Mouse (Mus musculus): Measurements from ENCODE around the gene Zdhhc3. TPM values are rescaled to one million over a fixed set of nuclear protein-coding genes. Genes with fewer than 3 reads are reported as not detected.

The Zdhhc3 gene
- 97.4 and 141 TPM in 2 replicates for polyA plus RNA-seq (2012; rRNA removed)

- Histone ChIP-seq H3K4me3 (ENCODE audit: insufficient read depth, low read depth, low read length) (peak within 1 kb of the TSS; percentile 90), H3K4me1 (ENCODE audit: control insufficient read depth, insufficient read depth, low read length) (peaks cover 9% of the 10 kb centered on the region; the same call in 1 of the 2 replicates), H3K36me3 (ENCODE audit: control insufficient read depth, insufficient read depth, low read length) (no peaks in the 10 kb centered on the region), H3K27me3 (replicated peaks; ENCODE audit: control insufficient read depth, insufficient read depth, low read length) (no peaks in the 10 kb centered on the region), H3K27ac (ENCODE audit: insufficient read depth, low read depth, low read length) (peak within 1 kb of the TSS; percentile 63)
- DNase-seq: peak; percentile 91
- under 1% methylated on average over 79 of the region's 79 CpGs for WGBS
- peak; percentile 55 for TF ChIP-seq POLR2A (IDR thresholded peaks at IDR 0.05; ENCODE audit: low read depth, low read length)
- no peak for TF ChIP-seq CTCF (conservative IDR thresholded peaks at IDR 0.05; ENCODE audit: insufficient read depth, insufficient read length, low read depth, low read length)
These were observed at the start of gene Zdhhc3, which contains the start of gene Exosc7 for GRCm38 (mm10) chr9:123112805-123113521. TSS of gene Zdhhc3 (minus strand) at chr9:123113205. TSS of gene Exosc7 (plus strand) at chr9:123113215.

- 46% methylated on average over 2 of the region's 2 CpGs for WGBS
These were observed 48.8 kb upstream of the Zdhhc3 start for GRCm38 (mm10) chr9:123161792-123162191.

GRCm38 (mm10) chr9:123159330-123159729 lies 46.3 kb upstream of the Zdhhc3 start:
- no peak for TF ChIP-seq POLR2A (IDR thresholded peaks at IDR 0.05; ENCODE audit: low read depth, low read length)
- TF ChIP-seq CTCF (conservative IDR thresholded peaks at IDR 0.05; ENCODE audit: insufficient read depth, insufficient read length, low read depth, low read length): peak; percentile 56

More at GRCm38 (mm10) chr9:123161792-123162191, 48.8 kb upstream of the Zdhhc3 start:
- peaks cover 13% of the 10 kb centered on the region; the same call in 1 of the 2 replicates for H3K4me1 ChIP-seq (ENCODE audit: control insufficient read depth, insufficient read depth, low read length)
- TF ChIP-seq POLR2A (IDR thresholded peaks at IDR 0.05; ENCODE audit: low read depth, low read length) (no peak), CTCF (conservative IDR thresholded peaks at IDR 0.05; ENCODE audit: insufficient read depth, insufficient read length, low read depth, low read length) (no peak)
- no peaks in the 10 kb centered on the region for H3K27me3 ChIP-seq (replicated peaks; ENCODE audit: control insufficient read depth, insufficient read depth, low read length)
- H3K4me3 ChIP-seq (ENCODE audit: insufficient read depth, low read depth, low read length): no peak overlapping the region
- DNase-seq: no peak
- H3K36me3 ChIP-seq (ENCODE audit: control insufficient read depth, insufficient read depth, low read length): no peaks in the 10 kb centered on the region
- no peak overlapping the region for H3K27ac ChIP-seq (ENCODE audit: insufficient read depth, low read depth, low read length)

GRCm38 (mm10) chr9:123158125-123158836 lies 45.3 kb upstream of the Zdhhc3 start:
- Histone ChIP-seq H3K27me3 (replicated peaks; ENCODE audit: control insufficient read depth, insufficient read depth, low read length) (no peaks in the 10 kb centered on the region), H3K4me3 (ENCODE audit: insufficient read depth, low read depth, low read length) (no peak overlapping the region), H3K4me1 (ENCODE audit: control insufficient read depth, insufficient read depth, low read length) (no peaks in the 10 kb centered on the region), H3K36me3 (ENCODE audit: control insufficient read depth, insufficient read depth, low read length) (no peaks in the 10 kb centered on the region), H3K27ac (ENCODE audit: insufficient read depth, low read depth, low read length) (no peak overlapping the region)
- peak; percentile 47 for DNase-seq
- WGBS: 47% methylated on average over 8 of the region's 8 CpGs
- peak; percentile 60 for TF ChIP-seq CTCF (conservative IDR thresholded peaks at IDR 0.05; ENCODE audit: insufficient read depth, insufficient read length, low read depth, low read length)
- no peak for TF ChIP-seq POLR2A (IDR thresholded peaks at IDR 0.05; ENCODE audit: low read depth, low read length)

More at GRCm38 (mm10) chr9:123159330-123159729, 46.3 kb upstream of the Zdhhc3 start:
- Histone ChIP-seq H3K4me3 (ENCODE audit: insufficient read depth, low read depth, low read length) (no peak overlapping the region), H3K36me3 (ENCODE audit: control insufficient read depth, insufficient read depth, low read length) (no peaks in the 10 kb centered on the region), H3K27me3 (replicated peaks; ENCODE audit: control insufficient read depth, insufficient read depth, low read length) (no peaks in the 10 kb centered on the region), H3K4me1 (ENCODE audit: control insufficient read depth, insufficient read depth, low read length) (no peaks in the 10 kb centered on the region), H3K27ac (ENCODE audit: insufficient read depth, low read depth, low read length) (no peak overlapping the region)
- WGBS: 52% methylated on average over 7 of the region's 7 CpGs
- DNase-seq: peak; percentile 86

- no peaks in the 10 kb centered on the region for H3K36me3 ChIP-seq (ENCODE audit: control insufficient read depth, insufficient read depth, low read length)
- H3K4me1 ChIP-seq (ENCODE audit: control insufficient read depth, insufficient read depth, low read length): no peaks in the 10 kb centered on the region
- H3K27me3 ChIP-seq (replicated peaks; ENCODE audit: control insufficient read depth, insufficient read depth, low read length): no peaks in the 10 kb centered on the region
- no peak for TF ChIP-seq CTCF (conservative IDR thresholded peaks at IDR 0.05; ENCODE audit: insufficient read depth, insufficient read length, low read depth, low read length)
- no peak for TF ChIP-seq POLR2A (IDR thresholded peaks at IDR 0.05; ENCODE audit: low read depth, low read length)
- no peak overlapping the region for H3K4me3 ChIP-seq (ENCODE audit: insufficient read depth, low read depth, low read length)
- H3K27ac ChIP-seq (ENCODE audit: insufficient read depth, low read depth, low read length): no peak overlapping the region
- no peak for DNase-seq
These were observed 44.7 kb upstream of the Zdhhc3 start for GRCm38 (mm10) chr9:123157699-123158098.

- no peaks in the 10 kb centered on the region for H3K4me1 ChIP-seq (ENCODE audit: control insufficient read depth, insufficient read depth, low read length)
- H3K27me3 ChIP-seq (replicated peaks; ENCODE audit: control insufficient read depth, insufficient read depth, low read length): no peaks in the 10 kb centered on the region
- H3K36me3 ChIP-seq (ENCODE audit: control insufficient read depth, insufficient read depth, low read length): no peaks in the 10 kb centered on the region
- no peak for TF ChIP-seq CTCF (conservative IDR thresholded peaks at IDR 0.05; ENCODE audit: insufficient read depth, insufficient read length, low read depth, low read length)
- TF ChIP-seq POLR2A (IDR thresholded peaks at IDR 0.05; ENCODE audit: low read depth, low read length): no peak
- DNase-seq: peak; percentile 67
- no peak overlapping the region for H3K4me3 ChIP-seq (ENCODE audit: insufficient read depth, low read depth, low read length)
- WGBS: 39% methylated on average over 30 of the region's 30 CpGs
- H3K27ac ChIP-seq (ENCODE audit: insufficient read depth, low read depth, low read length): no peak overlapping the region
These were observed 43.9 kb upstream of the Zdhhc3 start for GRCm38 (mm10) chr9:123156910-123157361.

- Histone ChIP-seq H3K27ac (ENCODE audit: insufficient read depth, low read depth, low read length) (no peak overlapping the region), H3K36me3 (ENCODE audit: control insufficient read depth, insufficient read depth, low read length) (no peaks in the 10 kb centered on the region), H3K4me1 (ENCODE audit: control insufficient read depth, insufficient read depth, low read length) (no peaks in the 10 kb centered on the region), H3K4me3 (ENCODE audit: insufficient read depth, low read depth, low read length) (no peak overlapping the region), H3K27me3 (replicated peaks; ENCODE audit: control insufficient read depth, insufficient read depth, low read length) (no peaks in the 10 kb centered on the region)
- TF ChIP-seq POLR2A (IDR thresholded peaks at IDR 0.05; ENCODE audit: low read depth, low read length) (no peak), CTCF (conservative IDR thresholded peaks at IDR 0.05; ENCODE audit: insufficient read depth, insufficient read length, low read depth, low read length) (no peak)
- peak; percentile 79 for DNase-seq
- 72% methylated on average over 2 of the region's 2 CpGs for WGBS
These were observed 40.1 kb upstream of the Zdhhc3 start for GRCm38 (mm10) chr9:123153121-123153520.

Measured in kidney, adult 2 months (tissue).